Mouse (Mus musculus): ENCODE measurements around the gene Vezt.

Vezt gene

DNA sequence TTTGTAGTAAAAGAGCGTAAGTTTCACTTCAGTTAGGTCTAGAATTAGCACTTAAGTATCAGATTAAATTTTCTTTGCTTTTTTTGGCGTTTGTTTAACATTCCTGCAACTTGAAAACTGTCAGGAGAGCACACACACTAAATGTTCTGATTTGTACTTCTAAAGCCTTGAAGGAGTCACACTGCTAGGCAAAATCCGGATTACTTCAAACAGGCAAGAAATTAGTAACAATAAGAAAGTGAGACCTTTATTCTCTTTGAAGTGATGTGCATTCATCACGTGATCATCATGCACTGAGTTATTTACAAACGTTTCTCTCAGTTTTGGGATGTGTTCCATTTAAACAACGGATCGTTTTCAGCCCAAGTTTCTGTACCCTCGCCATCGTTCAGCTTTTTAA lies 1.6 kb upstream of the Vezt start:
- no peak for DNase-seq

DNA sequence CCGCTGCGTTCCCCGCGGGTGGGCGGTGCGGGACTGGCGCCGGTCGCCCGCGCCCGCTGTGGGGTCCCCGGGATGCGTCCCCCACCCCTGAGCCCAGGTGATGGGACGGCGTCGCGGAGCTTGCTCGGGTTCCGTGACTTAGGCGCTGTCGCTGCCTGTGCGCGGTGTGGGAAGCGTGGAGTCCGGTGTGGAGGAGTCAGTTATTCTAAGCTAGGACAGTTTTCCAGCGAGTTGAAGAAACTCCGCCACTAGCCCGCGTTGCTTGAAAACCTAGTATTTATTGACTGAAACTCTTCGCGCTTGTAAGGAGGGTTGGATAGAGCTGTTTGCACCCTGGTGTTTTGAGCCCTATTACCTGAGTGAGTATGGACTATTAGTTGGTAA lies 750 bp upstream of the Vezt start:
- DNase-seq: no peak

DNA sequence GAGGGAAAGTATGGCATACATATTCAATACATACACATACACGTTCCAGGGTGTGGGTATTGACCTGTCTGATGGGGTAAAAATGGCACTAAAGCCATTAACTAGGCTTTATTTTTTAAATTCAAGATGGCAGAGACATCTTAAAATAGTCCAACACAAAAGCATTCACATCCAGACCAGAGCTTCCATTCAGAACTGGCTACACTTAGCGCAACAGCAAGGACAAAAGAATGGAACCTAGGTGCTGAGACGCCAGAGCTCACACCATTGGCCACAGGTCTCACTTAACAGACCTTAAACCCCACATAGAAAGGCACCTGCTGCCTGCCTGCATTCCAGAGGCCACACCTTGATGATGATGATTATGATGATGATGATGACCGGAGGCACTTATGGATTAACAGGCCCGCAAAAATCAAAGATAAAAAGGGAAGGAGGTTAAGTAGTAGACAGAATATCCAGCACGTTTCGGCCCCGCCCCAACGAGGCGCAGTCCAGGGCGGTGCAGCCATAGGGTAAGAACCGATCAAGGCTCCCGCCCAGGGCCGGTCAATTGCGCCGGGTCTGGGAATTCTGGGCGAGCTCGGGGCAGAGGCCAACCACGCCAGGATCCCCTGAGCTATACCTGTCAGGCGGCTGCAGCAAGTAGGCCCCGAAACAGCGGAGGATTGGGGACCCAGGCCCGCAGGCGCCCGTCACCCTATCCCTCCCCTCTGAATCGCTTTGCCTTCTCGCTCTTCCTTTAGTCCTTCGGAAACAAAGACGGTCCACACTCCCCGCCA lies 550 bp downstream of the Vezt start:
- peak; percentile 78 for DNase-seq

DNA sequence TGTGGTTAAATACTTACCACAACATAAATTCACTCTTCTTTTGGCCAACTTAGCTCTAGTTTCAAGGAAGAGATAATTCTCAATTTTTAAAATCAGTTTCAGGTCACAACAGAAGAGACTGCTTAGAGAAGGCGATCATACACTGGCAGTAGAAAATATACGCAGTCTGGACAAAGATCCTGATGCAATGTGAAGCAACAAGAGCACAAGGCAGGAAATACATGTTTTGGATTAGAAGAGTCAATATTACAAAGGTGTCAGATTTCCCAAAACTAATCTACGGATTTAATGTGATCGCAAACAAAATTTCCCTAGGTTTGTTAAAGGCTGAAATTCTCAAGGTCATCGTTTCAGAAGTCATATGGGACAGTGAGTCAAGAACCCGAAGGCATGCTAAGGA lies 4.5 kb downstream of the Vezt start:
- DNase-seq: no peak

DNA sequence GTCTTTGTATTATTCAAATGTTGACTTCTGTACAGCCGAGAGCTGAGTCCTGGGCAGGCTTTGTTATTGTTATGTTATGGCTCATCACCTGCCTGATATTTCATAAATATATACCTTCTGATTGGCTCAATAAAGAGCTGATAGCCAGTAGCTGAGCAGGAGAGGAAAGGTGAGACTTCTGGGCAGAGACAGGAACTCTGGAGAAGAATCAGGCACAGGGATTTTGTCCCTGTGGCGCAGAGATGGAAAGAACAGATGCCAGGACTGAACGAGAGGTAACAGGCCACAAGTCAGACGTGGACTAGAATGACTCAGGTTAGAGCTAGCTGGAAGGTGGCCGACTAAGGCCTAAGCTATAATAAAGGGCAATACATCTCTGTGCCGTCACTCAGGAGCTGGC lies 7.1 kb downstream of the Vezt start:
- DNase-seq: no peak

DNA sequence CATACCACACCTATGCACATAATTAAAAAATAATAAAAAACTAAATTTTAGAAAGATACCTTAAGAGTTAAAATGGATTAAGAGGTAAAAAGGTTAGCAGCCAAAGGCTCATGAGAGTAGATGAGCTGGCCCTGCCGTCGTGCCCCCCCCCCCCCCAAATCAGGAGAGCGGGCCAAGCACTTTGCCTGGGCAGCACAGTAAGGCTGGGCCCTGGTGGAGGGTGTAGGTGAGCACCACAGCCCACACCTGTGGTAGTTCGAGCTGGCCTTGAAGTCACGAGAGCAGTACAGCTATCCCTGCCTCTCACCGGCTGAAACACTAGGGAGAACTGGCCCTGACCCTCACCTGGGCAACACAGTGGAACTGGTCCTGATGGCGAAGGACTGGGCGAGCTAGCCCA lies 10.5 kb downstream of the Vezt start:
- DNase-seq: no peak

DNA sequence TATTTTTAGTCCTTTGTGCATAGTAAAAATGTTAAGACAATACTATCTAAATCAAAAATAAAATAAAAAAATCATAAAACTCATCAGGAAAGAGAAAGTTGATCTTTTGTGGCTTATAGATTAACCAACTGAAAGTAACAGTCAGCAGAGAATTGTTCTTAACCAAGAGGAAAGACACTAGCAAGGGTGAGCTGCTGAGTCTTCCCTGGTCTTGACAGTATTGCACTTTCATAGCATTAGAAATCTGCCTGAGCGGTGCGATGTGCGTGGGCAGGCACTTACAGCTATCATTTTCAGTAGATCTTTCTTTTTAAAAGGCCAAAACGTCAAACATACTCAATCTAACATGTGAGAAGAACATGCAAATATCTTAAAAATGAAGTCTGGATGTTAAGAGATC lies 14.6 kb downstream of the Vezt start:
- DNase-seq: no peak

DNA sequence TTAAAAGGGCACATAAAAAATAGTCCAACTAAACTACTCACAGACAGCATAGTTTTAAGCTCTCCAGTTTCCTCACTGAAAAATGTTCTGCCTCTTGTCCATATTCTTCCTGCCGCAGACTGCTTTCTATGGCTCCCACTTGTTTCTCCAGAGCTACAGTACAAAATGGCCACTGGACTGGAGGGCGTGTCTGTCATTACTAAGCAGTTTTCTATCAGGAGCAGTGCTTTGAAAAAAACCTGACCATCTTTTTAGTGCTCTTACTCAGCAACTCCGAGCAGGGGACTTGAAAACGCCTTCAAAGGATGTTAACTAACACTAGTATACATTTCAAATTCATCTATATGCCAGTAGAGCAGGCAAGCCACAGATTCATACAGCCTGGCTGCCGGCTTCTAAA lies 15.0 kb downstream of the Vezt start:
- peak; percentile 22 for DNase-seq

DNA sequence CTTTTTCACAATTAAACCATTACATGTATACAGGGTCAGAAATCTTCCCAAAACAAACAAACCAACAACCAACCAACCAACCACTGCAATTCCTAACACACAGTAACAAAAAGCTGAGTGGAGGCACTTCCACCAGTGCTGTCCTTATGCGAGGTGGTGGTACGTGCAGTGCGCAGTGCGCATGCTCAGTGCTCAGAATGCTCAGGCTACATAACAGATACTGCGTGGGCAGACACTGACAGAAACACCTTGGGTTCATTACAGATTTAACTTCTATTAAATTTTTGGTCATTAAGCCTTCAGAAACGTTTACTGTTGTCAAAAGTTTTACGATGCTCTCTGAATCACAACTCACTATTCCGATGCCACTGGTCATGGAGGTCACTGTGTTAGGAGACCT lies 18.2 kb downstream of the Vezt start:
- no peak for DNase-seq

DNA sequence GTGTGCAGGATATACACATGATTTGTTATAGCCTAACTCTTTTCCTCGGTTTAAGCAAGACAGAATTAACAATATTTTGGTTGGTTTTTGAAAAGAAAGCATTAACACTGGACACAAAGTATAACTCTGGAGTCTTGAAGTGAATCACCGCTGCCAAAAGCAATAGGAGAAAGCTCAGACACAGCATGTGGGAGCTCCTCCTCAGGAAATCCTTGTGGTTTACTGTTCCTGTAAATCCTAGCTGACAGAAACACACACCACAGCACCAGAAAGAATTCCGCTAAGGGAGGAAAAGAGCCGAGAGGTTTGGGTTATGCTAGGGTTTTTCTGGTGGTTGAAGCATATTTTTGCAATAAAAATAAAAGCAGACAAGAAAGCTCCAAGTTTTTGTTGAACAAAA lies 21.4 kb downstream of the Vezt start:
- DNase-seq: no peak

DNA sequence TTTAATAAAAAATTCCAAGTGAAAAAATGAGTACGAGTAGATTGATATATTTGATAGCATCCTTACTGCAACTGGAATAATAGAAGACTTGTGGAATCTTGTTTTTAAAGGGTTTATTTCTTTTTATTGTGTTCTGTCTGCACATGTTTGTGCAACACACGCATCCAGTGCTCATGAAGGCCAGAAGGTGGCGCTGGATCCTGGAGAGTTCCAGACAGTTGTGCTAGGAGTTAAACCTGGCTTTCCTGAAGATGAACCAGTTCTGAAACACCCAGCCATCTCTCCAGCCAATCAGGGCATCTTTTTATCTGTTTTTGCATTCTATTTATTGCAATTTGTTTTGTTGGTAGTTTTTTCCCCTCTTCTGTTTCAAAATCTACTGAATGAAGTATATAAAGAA lies 22.4 kb downstream of the Vezt start:
- DNase-seq: peak; percentile 62

DNA sequence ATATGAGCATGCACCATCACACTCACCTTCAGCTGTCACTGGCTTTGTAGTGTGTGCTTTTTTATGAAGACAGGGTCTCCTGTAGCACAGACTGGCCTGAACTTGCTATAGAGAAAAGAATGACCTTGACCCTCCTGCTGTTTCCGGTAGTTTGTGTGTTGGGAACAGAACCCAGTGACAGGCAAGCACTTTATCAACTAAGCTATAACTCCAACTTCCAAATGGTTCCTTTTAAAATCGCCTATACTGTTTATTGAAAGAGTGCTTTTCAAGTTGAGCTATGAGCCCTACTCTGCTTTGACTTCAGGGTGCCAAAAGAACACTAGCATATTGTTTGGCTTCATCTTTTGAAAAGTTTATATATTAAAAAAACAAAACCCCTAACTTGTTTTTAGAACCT lies 24.6 kb downstream of the Vezt start:
- DNase-seq: no peak

DNA sequence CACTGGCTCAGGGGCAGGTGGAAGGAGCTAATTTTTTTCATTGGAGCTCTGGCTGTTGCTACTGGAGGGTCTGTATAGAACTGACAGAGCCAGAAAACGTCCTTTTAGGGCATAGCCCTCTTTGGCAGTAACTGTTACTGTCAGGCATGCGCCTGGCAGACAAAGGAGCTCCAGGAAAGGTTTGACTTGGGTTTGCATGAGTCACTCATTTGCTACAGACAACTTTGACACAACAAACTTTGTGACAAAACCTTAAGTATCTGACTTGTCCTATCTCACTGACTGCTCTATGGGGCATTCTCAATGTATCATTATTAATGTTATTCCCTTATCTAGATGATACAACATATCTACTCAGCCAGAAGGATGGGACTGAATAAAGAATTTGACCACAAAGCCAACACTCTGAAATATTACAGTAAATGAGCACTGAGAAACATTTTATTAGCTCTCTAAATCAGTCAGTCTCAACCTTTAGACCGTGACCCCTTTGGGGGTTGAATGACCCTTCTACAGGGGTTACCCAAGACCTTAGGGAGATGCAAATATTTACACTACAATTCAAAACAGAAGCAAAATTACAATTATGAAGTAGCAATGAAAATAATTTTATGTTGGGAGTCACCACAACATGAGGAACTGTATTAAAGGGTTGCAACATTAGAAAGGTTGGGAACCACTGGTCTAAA lies 25.5 kb downstream of the Vezt start:
- DNase-seq: no peak

DNA sequence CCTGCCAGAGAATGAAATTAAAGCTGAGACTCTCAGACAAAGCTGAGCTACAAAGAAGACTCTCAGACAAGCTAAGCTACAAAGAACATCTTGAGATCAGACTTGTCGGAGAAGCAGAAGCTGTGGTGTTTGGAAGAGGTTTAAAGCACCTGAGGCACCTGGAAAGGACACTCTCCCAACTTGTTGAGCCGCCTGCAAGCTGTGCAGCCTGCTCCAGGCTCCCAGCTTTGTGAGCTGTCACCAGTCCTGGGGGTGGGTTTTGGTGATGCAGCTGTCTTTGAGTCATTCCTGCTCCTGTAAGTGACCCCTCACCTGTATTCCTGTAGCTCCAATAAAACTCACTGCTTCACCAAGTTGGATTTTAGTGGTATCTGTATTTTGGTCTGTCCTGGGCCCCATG lies 27.3 kb downstream of the Vezt start:
- no peak for DNase-seq

DNA sequence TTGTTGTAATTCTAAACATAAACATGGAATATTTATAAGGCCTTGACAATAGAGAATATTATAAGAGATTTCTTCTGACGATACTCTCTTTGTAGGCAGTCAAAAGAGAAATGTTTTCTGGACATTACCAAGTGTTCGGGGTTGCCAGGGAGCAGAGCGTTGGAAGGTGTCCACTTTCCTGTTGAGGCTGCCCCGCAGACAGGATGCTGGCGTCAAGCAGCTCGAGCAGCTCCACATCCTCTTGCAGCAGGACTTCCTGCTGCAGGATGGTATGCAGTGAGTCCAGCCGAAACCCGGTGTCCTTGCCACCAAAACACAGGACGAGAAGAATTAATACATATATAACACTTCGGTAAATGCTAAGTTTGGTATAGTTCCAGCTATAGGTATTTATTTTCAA lies 35.4 kb downstream of the Vezt start:
- no peak for DNase-seq

DNA sequence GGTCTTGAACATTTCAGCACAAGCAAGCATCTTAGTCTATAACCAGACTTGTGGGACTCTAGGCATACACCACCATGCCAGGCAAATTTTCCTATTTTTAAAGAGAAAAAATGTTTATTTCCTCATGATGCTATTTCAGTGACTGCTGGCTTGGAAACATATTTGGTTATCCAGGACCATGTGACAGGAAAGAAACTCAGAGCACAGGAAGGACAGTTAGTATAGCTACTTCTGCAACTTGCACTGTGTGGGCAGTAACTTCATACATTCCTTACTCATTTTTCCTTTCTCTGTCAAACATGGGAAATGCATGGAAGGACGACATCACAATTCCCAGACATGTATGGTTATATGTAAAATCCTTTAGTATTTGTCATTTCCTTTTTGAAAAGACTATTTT lies 36.3 kb downstream of the Vezt start:
- no peak for DNase-seq

DNA sequence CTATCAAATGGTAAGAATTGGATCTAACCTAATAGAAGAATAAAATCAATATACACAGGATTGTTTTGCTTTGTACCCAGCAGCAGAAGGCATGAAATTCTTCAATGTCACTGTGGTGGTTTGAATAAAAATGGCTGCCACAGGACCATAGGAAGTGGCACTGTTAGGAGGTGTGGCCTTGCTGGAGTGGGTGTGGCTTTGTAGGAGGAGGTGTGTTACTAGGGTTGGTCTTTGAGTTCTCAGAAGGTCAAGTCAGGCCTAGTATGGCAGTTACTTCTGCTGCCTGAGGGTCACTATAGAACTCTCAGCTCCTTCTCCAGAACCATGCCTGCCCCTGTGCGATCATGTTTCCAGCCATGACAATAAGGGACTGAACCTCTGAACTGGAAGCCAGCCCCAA lies 40.5 kb downstream of the Vezt start:
- DNase-seq: no peak

DNA sequence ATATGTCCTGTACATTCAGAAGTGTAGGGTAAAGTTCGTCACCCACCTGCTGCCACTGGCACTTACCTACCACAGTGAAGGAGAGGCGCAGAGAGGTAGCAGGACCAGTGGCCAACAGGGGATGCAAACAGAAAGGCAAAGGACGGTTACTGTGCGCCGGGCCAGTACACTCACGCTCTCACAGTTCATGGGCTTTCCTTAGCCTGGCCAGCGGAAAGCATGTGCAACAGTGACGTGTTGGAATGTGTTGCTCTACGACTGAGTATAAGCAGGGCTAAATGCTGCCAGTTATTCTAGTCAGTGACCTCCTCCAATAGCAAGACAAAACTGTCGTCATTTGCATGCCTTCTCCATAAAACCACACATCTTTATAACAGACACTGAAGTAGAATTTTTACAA lies 41.5 kb downstream of the Vezt start:
- no peak for DNase-seq

DNA sequence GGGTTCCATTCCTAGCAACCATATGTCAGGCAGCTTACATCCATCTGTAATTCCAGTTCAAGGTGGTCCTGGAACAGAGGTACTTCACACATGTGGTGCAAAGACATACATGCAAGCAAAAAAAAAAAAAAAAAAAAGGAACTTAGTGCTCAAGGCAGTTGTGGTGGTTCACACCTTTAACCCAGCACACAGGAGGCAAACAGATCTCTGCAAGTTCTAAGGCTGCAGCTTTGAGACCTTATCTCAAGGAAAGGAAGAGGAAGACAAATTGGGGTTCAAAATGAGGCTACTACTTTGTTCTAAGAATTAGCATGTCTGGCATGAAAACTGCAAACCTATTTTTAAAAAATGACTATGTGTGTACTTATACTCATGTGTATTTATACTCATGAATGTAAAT lies 50.3 kb downstream of the Vezt start:
- DNase-seq: no peak

DNA sequence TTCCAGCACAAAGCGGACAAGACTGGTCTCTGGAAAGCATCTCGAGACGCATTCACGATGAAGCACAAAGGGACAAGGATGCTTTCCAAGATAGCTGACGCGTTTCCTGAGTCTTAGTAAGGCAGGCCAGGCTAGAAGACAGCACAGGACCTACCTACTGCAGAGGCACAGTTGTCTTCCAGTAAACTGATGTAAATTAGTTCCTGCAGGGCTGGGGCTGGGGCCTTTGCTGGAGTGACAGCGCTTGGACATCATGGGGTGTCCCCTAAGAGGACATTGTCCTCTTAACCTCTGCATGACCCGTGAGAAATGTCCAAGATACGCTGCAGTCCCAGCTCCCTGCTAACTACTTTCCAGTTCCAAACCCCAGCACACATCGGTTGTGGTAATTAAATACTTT lies 66.3 kb downstream of the Vezt start:
- no peak for DNase-seq

DNA sequence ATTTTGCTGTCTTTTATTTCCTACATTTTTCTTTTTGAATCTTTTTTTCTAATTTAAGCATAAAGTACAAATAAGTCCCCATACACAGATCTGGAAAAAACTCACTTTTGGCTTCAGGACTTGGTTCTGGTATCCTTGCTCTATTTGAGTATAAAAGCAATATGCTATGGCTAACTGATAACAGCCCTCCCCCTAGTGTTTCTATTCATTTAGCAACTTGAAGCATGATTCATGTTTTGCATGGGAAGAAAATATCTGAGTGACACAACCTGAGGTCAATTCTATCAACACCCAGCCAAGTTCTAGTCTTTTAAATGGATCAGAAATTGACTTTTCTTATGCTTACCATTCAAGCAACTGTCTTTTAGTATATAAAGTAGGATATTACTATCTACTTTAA lies 68.1 kb downstream of the Vezt start:
- DNase-seq: no peak

DNA sequence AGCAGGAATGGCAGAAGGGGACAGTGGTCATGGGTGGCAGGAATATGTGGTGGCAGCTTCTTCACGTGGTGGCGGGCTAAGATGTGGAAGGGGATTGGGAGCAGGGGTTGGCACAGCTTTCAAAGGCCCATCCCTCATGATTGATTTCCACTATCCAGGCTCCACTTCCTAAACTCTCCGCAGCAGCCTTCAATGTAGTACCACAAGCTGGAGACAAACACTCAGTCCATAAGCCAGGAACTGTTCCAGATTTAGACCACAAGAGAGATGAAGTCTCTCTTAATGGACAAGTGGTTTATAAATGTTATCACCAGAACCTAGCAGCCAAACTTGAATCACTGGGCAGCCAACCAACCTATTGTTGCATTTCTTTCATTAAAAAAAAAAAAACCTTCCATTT lies 81.6 kb downstream of the Vezt start:
- no peak for DNase-seq

DNA sequence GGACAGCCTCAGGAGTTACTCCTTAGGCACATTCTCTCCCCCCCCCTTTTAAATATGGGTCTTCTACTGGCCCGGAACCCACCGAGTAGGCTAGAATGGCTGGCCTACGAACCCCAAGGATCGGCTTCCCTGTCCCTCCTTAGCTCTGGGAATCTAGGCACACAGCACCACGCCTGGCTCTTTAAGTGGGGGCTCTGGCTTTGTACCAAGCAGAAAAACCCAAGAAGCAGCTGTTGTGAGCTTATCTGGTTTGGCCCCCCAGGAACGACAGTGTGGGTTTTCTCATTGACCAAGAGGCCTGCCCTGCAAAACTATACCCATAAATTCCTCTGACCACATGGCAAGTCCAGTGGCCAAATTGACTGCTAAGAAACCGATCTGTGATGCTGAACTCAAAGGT lies 82.1 kb downstream of the Vezt start:
- no peak for DNase-seq

DNA sequence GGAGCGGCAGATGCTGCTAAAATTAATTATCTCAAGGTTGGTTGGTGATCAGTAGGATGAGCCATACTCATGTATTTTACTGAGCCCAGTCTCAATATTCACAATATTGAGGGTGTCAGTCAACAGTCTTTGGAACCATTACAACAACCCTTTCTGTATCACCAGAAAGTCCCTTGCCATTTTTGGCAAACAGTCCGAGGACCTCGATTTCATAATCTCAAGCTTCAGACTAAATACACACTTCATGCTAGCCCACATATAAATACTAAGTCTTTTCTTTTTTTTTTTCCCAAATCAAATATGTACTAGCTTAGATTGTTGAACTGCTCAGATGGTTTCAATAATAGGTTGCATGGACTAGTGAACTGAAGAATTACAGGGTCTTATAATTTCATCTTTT lies 84.6 kb downstream of the Vezt start:
- no peak for DNase-seq

DNA sequence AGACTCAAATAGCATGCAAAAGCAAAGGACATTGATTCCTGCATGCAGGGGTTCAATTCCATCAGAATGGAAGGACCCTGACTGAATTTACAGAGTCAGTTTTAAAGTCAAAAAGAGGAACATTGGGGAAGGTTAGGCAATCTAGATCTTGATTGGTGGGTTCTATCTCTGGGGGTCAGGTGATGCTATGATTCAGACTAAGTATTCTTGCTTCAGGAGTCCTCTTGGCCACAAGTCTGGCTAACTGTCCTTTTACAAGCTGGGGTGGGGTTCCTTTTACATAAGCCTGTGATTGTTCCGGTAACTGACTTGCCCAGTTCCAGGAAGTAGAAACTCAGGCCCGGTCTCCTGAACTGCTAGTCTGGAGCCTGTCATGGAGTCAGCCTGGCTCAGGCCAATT lies 85.7 kb downstream of the Vezt start:
- no peak for DNase-seq
